Mouse (Mus musculus): ENCODE data around the gene Chmp2b. TPM values are rescaled to one million over a fixed set of nuclear protein-coding genes. Genes with fewer than 3 reads are reported as not detected.
A peak's percentile ranks its signal among the peaks of the same experiment; 100 is the strongest.

Chmp2b gene
- polyA plus RNA-seq, 1 experiment from 2014 or later: 26.6 TPM

GRCm38 (mm10) chr16:65533315-65533999, 29.1 kb downstream of the Chmp2b start:
- Histone ChIP-seq H3K9me3 (ENCODE audit: low read length) (no peaks in the 10 kb centered on the region), H3K9ac (replicated peaks) (no peak overlapping the region), H3K4me3 (ENCODE audit: low read depth, low read length) (no peak overlapping the region), H3K4me2 (ENCODE audit: low read depth, low read length) (no peak overlapping the region), H3K36me3 (replicated peaks; ENCODE audit: insufficient read depth, low read length) (no peaks in the 10 kb centered on the region), H3K27ac (ENCODE audit: low read depth) (no peak overlapping the region), H3K4me1 (ENCODE audit: insufficient read depth) (no peaks in the 10 kb centered on the region), H3K27me3 (ENCODE audit: insufficient read depth, low read length) (no peaks in the 10 kb centered on the region)
- WGBS (ENCODE audit: insufficient replicate concordance): 26% methylated on average over 12 of the region's 12 CpGs
- ATAC-seq (no peak), DNase-seq (no peak)
- TF ChIP-seq CTCF (IDR thresholded peaks at IDR 0.05; ENCODE audit: low read depth) (peak; percentile 56), EP300 (IDR thresholded peaks at IDR 0.05; ENCODE audit: low read depth) (no peak)

DNA sequence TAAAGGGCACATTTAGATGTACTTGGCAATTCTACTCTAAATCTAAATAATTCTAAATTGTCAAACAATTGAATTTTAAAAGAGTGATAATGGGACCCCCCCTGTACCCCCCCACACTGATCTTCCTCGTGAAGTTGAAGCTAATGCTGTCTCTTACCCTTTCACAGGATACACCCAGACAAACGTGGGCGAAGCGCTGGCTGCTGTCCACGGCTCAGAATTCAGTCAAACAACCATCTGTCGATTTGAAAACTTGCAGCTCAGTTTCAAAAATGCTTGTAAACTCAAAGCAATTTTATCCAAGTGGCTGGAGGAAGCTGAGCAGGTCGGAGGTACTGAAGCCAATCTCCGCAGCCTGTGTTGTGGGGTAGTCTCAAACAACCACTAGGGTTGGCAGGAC, 30.9 kb downstream of the Chmp2b start:
- H3K9ac ChIP-seq (replicated peaks): no peak overlapping the region
- H3K36me3 ChIP-seq (replicated peaks; ENCODE audit: insufficient read depth, low read length): no peaks in the 10 kb centered on the region
- H3K27ac ChIP-seq (ENCODE audit: low read depth): no peak overlapping the region
- ATAC-seq (no peak), DNase-seq (no peak)
- no peaks in the 10 kb centered on the region for H3K9me3 ChIP-seq (ENCODE audit: low read length)
- no peak for TF ChIP-seq CTCF (IDR thresholded peaks at IDR 0.05; ENCODE audit: low read depth)
- no peak for TF ChIP-seq EP300 (IDR thresholded peaks at IDR 0.05; ENCODE audit: low read depth)
- H3K4me3 ChIP-seq (ENCODE audit: low read depth, low read length): no peak overlapping the region
- WGBS (ENCODE audit: insufficient replicate concordance): 67% methylated on average over 8 of the region's 8 CpGs
- no peak overlapping the region for H3K4me2 ChIP-seq (ENCODE audit: low read depth, low read length)
- no peaks in the 10 kb centered on the region for H3K27me3 ChIP-seq (ENCODE audit: insufficient read depth, low read length)
- no peaks in the 10 kb centered on the region for H3K4me1 ChIP-seq (ENCODE audit: insufficient read depth)

DNA sequence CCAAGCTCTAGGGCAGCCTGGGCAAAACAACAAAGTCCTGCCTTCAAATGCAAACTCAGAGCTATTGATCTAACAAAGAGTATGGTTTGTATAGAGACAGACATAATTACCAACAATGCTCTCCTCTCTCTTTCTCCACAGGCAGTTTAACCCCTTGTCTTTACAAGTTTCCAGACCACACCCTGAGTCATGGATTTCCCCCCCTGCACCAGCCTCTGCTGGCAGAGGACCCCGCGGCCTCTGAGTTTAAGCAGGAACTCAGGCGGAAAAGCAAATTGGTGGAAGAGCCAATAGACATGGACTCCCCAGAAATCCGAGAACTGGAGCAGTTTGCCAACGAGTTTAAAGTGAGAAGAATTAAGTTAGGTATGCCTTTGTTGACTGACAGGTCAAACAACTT, 32.9 kb downstream of the Chmp2b start:
- Histone ChIP-seq H3K9me3 (ENCODE audit: low read length) (no peaks in the 10 kb centered on the region), H3K27me3 (ENCODE audit: insufficient read depth, low read length) (no peaks in the 10 kb centered on the region), H3K36me3 (replicated peaks; ENCODE audit: insufficient read depth, low read length) (no peaks in the 10 kb centered on the region), H3K4me2 (ENCODE audit: low read depth, low read length) (no peak overlapping the region), H3K27ac (ENCODE audit: low read depth) (no peak overlapping the region), H3K4me1 (ENCODE audit: insufficient read depth) (no peaks in the 10 kb centered on the region), H3K4me3 (ENCODE audit: low read depth, low read length) (no peak overlapping the region), H3K9ac (replicated peaks) (no peak overlapping the region)
- DNase-seq: no peak
- 39% methylated on average over 5 of the region's 5 CpGs for WGBS (ENCODE audit: insufficient replicate concordance)
- TF ChIP-seq CTCF (IDR thresholded peaks at IDR 0.05; ENCODE audit: low read depth): no peak
- no peak for TF ChIP-seq EP300 (IDR thresholded peaks at IDR 0.05; ENCODE audit: low read depth)
- no peak for ATAC-seq

GRCm38 (mm10) chr16:65526695-65527094, 35.8 kb downstream of the Chmp2b start:
- DNase-seq (no peak), ATAC-seq (no peak)
- H3K4me3 ChIP-seq (ENCODE audit: low read depth, low read length): no peak overlapping the region
- no peak overlapping the region for H3K27ac ChIP-seq (ENCODE audit: low read depth)
- H3K9me3 ChIP-seq (ENCODE audit: low read length): no peaks in the 10 kb centered on the region
- H3K4me2 ChIP-seq (ENCODE audit: low read depth, low read length): no peak overlapping the region
- H3K9ac ChIP-seq (replicated peaks): no peak overlapping the region
- H3K27me3 ChIP-seq (ENCODE audit: insufficient read depth, low read length): no peaks in the 10 kb centered on the region
- no peaks in the 10 kb centered on the region for H3K4me1 ChIP-seq (ENCODE audit: insufficient read depth)
- TF ChIP-seq CTCF (IDR thresholded peaks at IDR 0.05; ENCODE audit: low read depth) (no peak), EP300 (IDR thresholded peaks at IDR 0.05; ENCODE audit: low read depth) (no peak)
- 79% methylated on average over 5 of the region's 5 CpGs for WGBS (ENCODE audit: insufficient replicate concordance)
- no peaks in the 10 kb centered on the region for H3K36me3 ChIP-seq (replicated peaks; ENCODE audit: insufficient read depth, low read length)

DNA sequence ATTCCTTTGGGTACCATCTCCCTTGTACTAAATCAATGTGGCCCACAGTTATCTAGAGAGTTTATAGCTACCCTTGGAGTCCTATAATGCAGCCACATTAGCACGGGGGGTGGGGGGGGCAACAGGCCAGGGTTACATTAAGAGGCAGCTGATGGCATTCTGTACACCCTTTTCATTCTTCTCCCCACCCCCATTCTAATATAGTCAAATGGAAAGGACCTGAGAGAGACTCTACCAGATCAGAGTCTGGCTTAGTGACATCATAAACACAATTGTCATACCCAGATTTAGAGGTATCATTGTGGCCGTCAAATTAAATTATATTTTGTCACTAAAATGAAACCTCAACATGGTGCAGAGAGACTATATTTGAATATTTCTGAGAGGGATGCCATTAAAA, 36.5 kb downstream of the Chmp2b start:
- Histone ChIP-seq H3K4me1 (ENCODE audit: insufficient read depth) (no peaks in the 10 kb centered on the region), H3K9me3 (ENCODE audit: low read length) (no peaks in the 10 kb centered on the region), H3K36me3 (replicated peaks; ENCODE audit: insufficient read depth, low read length) (no peaks in the 10 kb centered on the region), H3K4me3 (ENCODE audit: low read depth, low read length) (no peak overlapping the region), H3K27me3 (ENCODE audit: insufficient read depth, low read length) (no peaks in the 10 kb centered on the region), H3K27ac (ENCODE audit: low read depth) (no peak overlapping the region), H3K4me2 (ENCODE audit: low read depth, low read length) (no peak overlapping the region), H3K9ac (replicated peaks) (no peak overlapping the region)
- TF ChIP-seq EP300 (IDR thresholded peaks at IDR 0.05; ENCODE audit: low read depth) (no peak), CTCF (IDR thresholded peaks at IDR 0.05; ENCODE audit: low read depth) (no peak)
- ATAC-seq: no peak
- WGBS (ENCODE audit: insufficient replicate concordance): 85% methylated on average over 2 of the region's 2 CpGs
- no peak for DNase-seq

DNA sequence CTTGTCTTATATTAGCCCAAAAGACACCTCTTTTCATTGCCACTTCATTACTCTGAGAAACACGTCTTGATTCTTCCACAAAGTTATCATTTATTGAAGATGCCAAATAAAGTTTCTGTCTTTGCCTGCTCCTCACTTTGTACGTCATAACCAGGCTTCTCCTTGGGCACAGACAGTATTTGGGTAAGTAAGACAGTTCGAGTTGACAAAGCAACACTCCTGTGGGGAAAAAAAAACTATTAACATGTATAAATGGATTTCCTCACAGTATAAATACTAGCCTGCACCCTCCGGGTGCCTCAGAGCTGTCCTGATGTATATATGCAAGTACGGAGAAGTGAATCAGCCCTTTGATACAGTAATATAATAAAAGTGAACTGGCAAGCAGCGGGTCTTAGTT, 42.3 kb downstream of the Chmp2b start, which contains the start of gene Pou1f1:
Gene Pou1f1, plus strand, starts transcription at position 301 of the 400 bp plus-strand sequence.
- H3K4me3 ChIP-seq (ENCODE audit: low read depth, low read length): no peak within 1 kb of the TSS
- DNase-seq: no peak
- no peak within 1 kb of the TSS for H3K4me2 ChIP-seq (ENCODE audit: low read depth, low read length)
- H3K27ac ChIP-seq (ENCODE audit: low read depth): no peak within 1 kb of the TSS
- no peak for ATAC-seq
- no peaks in the 10 kb centered on the region for H3K9me3 ChIP-seq (ENCODE audit: low read length)
- no peak within 1 kb of the TSS for H3K9ac ChIP-seq (replicated peaks)
- H3K4me1 ChIP-seq (ENCODE audit: insufficient read depth): no peaks in the 10 kb centered on the region
- H3K36me3 ChIP-seq (replicated peaks; ENCODE audit: insufficient read depth, low read length): no peaks in the 10 kb centered on the region
- no peak for TF ChIP-seq CTCF (IDR thresholded peaks at IDR 0.05; ENCODE audit: low read depth)
- WGBS (ENCODE audit: insufficient replicate concordance): 78% methylated on average over 6 of the region's 6 CpGs
- H3K27me3 ChIP-seq (ENCODE audit: insufficient read depth, low read length): no peaks in the 10 kb centered on the region
